Mouse (Mus musculus): ENCODE measurements around the gene Nicn1. TPM values are rescaled to one million over a fixed set of nuclear protein-coding genes. Genes with fewer than 3 reads are reported as not detected.
"Not testable (repeated sequence)": the region's sequence is repeated elsewhere in the genome, so short reads cannot be mapped to it uniquely, and the experiment has no call there.

The Nicn1 gene
- polyA plus RNA-seq, 1 experiment from 2014 or later = 142 TPM

GRCm38 (mm10) chr9:108274476-108275330 is 15.5 kb upstream of the Nicn1 start:
- H3K36me3 ChIP-seq (ENCODE audit: control insufficient read depth, insufficient read depth, low read length) = no peaks in the 10 kb centered on the region
- 82% methylated on average over 5 of the region's 5 CpGs for WGBS
- no peaks in the 10 kb centered on the region for H3K27me3 ChIP-seq (replicated peaks; ENCODE audit: control insufficient read depth, insufficient read depth, low read length)
- no peak for ATAC-seq
- no peak overlapping the region for H3K27ac ChIP-seq (ENCODE audit: low read depth, low read length)
- H3K9me3 ChIP-seq (ENCODE audit: control insufficient read depth, low read length) = no peaks in the 10 kb centered on the region
- no peak overlapping the region for H3K4me2 ChIP-seq (ENCODE audit: low read length)
- H3K4me1 ChIP-seq (ENCODE audit: control insufficient read depth, insufficient read depth, low read depth, low read length) = no peaks in the 10 kb centered on the region
- H3K9ac ChIP-seq (ENCODE audit: low read depth, low read length) = no peak overlapping the region
- no peak overlapping the region for H3K4me3 ChIP-seq (ENCODE audit: low read length)

GRCm38 (mm10) chr9:108275331-108275659 is 14.9 kb upstream of the Nicn1 start:
- no peaks in the 10 kb centered on the region for H3K9me3 ChIP-seq (ENCODE audit: control insufficient read depth, low read length)
- WGBS = 61% methylated on average over 6 of the region's 6 CpGs

GRCm38 (mm10) chr9:108278697-108279450 is 11.4 kb upstream of the Nicn1 start:
- H3K36me3 ChIP-seq (ENCODE audit: control insufficient read depth, insufficient read depth, low read length) = no peaks in the 10 kb centered on the region
- no peaks in the 10 kb centered on the region for H3K4me1 ChIP-seq (ENCODE audit: control insufficient read depth, insufficient read depth, low read depth, low read length)
- no peak overlapping the region for H3K4me3 ChIP-seq (ENCODE audit: low read length)
- H3K27me3 ChIP-seq (replicated peaks; ENCODE audit: control insufficient read depth, insufficient read depth, low read length) = no peaks in the 10 kb centered on the region
- no peak overlapping the region for H3K4me2 ChIP-seq (ENCODE audit: low read length)
- no peak overlapping the region for H3K9ac ChIP-seq (ENCODE audit: low read depth, low read length)
- H3K27ac ChIP-seq (ENCODE audit: low read depth, low read length) = no peak overlapping the region
- no peak for ATAC-seq
- no peaks in the 10 kb centered on the region for H3K9me3 ChIP-seq (ENCODE audit: control insufficient read depth, low read length)
- 68% methylated on average over 10 of the region's 10 CpGs for WGBS

More at GRCm38 (mm10) chr9:108275331-108275659, 14.9 kb upstream of the Nicn1 start:
- Histone ChIP-seq H3K27ac (ENCODE audit: low read depth, low read length) (no peak overlapping the region), H3K9ac (ENCODE audit: low read depth, low read length) (no peak overlapping the region), H3K27me3 (replicated peaks; ENCODE audit: control insufficient read depth, insufficient read depth, low read length) (no peaks in the 10 kb centered on the region), H3K4me3 (ENCODE audit: low read length) (no peak overlapping the region), H3K36me3 (ENCODE audit: control insufficient read depth, insufficient read depth, low read length) (no peaks in the 10 kb centered on the region), H3K4me1 (ENCODE audit: control insufficient read depth, insufficient read depth, low read depth, low read length) (no peaks in the 10 kb centered on the region), H3K4me2 (ENCODE audit: low read length) (no peak overlapping the region)
- no peak for ATAC-seq

- no peak for ATAC-seq
- no peak overlapping the region; the same call in 1 of the 2 replicates for H3K27ac ChIP-seq (ENCODE audit: low read depth, low read length)
- H3K9ac ChIP-seq (ENCODE audit: low read depth, low read length) = no peak overlapping the region
- H3K9me3 ChIP-seq (ENCODE audit: control insufficient read depth, low read length) = no peaks in the 10 kb centered on the region
- no peaks in the 10 kb centered on the region for H3K36me3 ChIP-seq (ENCODE audit: control insufficient read depth, insufficient read depth, low read length)
- H3K27me3 ChIP-seq (replicated peaks; ENCODE audit: control insufficient read depth, insufficient read depth, low read length) = no peaks in the 10 kb centered on the region
- H3K4me1 ChIP-seq (ENCODE audit: control insufficient read depth, insufficient read depth, low read depth, low read length) = no peaks in the 10 kb centered on the region
- no peak overlapping the region for H3K4me2 ChIP-seq (ENCODE audit: low read length)
- 36% methylated on average over 8 of the region's 8 CpGs for WGBS
- H3K4me3 ChIP-seq (ENCODE audit: low read length) = no peak overlapping the region
These were observed 10.0 kb upstream of the Nicn1 start for GRCm38 (mm10) chr9:108280071-108280828.

GRCm38 (mm10) chr9:108284410-108284809 is 5.8 kb upstream of the Nicn1 start:
- no peaks in the 10 kb centered on the region for H3K27me3 ChIP-seq (replicated peaks; ENCODE audit: control insufficient read depth, insufficient read depth, low read length)
- no peaks in the 10 kb centered on the region for H3K36me3 ChIP-seq (ENCODE audit: control insufficient read depth, insufficient read depth, low read length)
- no peaks in the 10 kb centered on the region for H3K9me3 ChIP-seq (ENCODE audit: control insufficient read depth, low read length)
- ATAC-seq = peak; percentile 85
- H3K27ac ChIP-seq (ENCODE audit: low read depth, low read length) = no peak overlapping the region
- H3K4me3 ChIP-seq (ENCODE audit: low read length) = no peak overlapping the region
- H3K4me1 ChIP-seq (ENCODE audit: control insufficient read depth, insufficient read depth, low read depth, low read length) = no peaks in the 10 kb centered on the region
- 0 out of 2 replicates have a peak overlapping the region, but pooled peaks have one; percentile 3 for H3K9ac ChIP-seq (ENCODE audit: low read depth, low read length)
- no peak overlapping the region for H3K4me2 ChIP-seq (ENCODE audit: low read length)
- WGBS = 15% methylated on average over 6 of the region's 6 CpGs

- not testable (repeated sequence) for H3K4me2 ChIP-seq (ENCODE audit: low read length); H3K27ac ChIP-seq (ENCODE audit: low read depth, low read length); H3K4me3 ChIP-seq (ENCODE audit: low read length); H3K27me3 ChIP-seq (replicated peaks; ENCODE audit: control insufficient read depth, insufficient read depth, low read length); ATAC-seq; H3K9me3 ChIP-seq (ENCODE audit: control insufficient read depth, low read length); H3K4me1 ChIP-seq (ENCODE audit: control insufficient read depth, insufficient read depth, low read depth, low read length); H3K36me3 ChIP-seq (ENCODE audit: control insufficient read depth, insufficient read depth, low read length); H3K9ac ChIP-seq (ENCODE audit: low read depth, low read length)
- WGBS = 91% methylated on average over 4 of the region's 6 CpGs
These were observed 2.5 kb upstream of the Nicn1 start for GRCm38 (mm10) chr9:108287526-108288238.

- peak overlapping the region; percentile 71 for H3K4me2 ChIP-seq (ENCODE audit: low read length)
- no peak for ATAC-seq
- no peaks in the 10 kb centered on the region for H3K27me3 ChIP-seq (replicated peaks; ENCODE audit: control insufficient read depth, insufficient read depth, low read length)
- H3K4me1 ChIP-seq (ENCODE audit: control insufficient read depth, insufficient read depth, low read depth, low read length) = peaks cover 9% of the 10 kb centered on the region
- H3K4me3 ChIP-seq (ENCODE audit: low read length) = no peak overlapping the region
- H3K9me3 ChIP-seq (ENCODE audit: control insufficient read depth, low read length) = no peaks in the 10 kb centered on the region
- H3K9ac ChIP-seq (ENCODE audit: low read depth, low read length) = no peak overlapping the region
- peak overlapping the region; percentile 88; the same call in 1 of the 2 replicates for H3K27ac ChIP-seq (ENCODE audit: low read depth, low read length)
- 64% methylated on average over 2 of the region's 2 CpGs for WGBS
- H3K36me3 ChIP-seq (ENCODE audit: control insufficient read depth, insufficient read depth, low read length) = peaks cover under 1% of the 10 kb centered on the region; the same call in 1 of the 2 replicates
These were observed 882 bp upstream of the Nicn1 start for GRCm38 (mm10) chr9:108289347-108289746.

GRCm38 (mm10) chr9:108290773-108291172 is 544 bp downstream of the Nicn1 start:
- WGBS = 42% methylated on average over 6 of the region's 6 CpGs
- Histone ChIP-seq H3K4me3 (ENCODE audit: low read length) (peak overlapping the region; percentile 55), H3K4me2 (ENCODE audit: low read length) (peak overlapping the region; percentile 79), H3K4me1 (ENCODE audit: control insufficient read depth, insufficient read depth, low read depth, low read length) (peaks cover 9% of the 10 kb centered on the region), H3K27me3 (replicated peaks; ENCODE audit: control insufficient read depth, insufficient read depth, low read length) (no peaks in the 10 kb centered on the region), H3K27ac (ENCODE audit: low read depth, low read length) (peak overlapping the region; percentile 82), H3K9ac (ENCODE audit: low read depth, low read length) (peak overlapping the region; percentile 69), H3K36me3 (ENCODE audit: control insufficient read depth, insufficient read depth, low read length) (peaks cover 12% of the 10 kb centered on the region; the same call in 1 of the 2 replicates), H3K9me3 (ENCODE audit: control insufficient read depth, low read length) (no peaks in the 10 kb centered on the region)
- peak; percentile 1; the same call in 1 of the 2 replicates for ATAC-seq
